Mouse (Mus musculus) embryo, embryonic 11.5 days (tissue): ENCODE data around the gene Gm9999.

Source experiments
- DNase-seq: peaks from one replicate; pipeline ENCODE4 v3.0.0-alpha.2; 2012; ENCODE audit warnings: low read depth, low spot score

The Gm9999 gene

GRCm38 (mm10) chr7:46999983-47000643 lies 16.7 kb downstream of the Gm9999 start:
- no peak for DNase-seq

- no peak for DNase-seq
Measured at GRCm38 (mm10) chr7:47000644-47000983, 17.2 kb downstream of the Gm9999 start.

- DNase-seq = no peak
Measured at GRCm38 (mm10) chr7:47001125-47001899, 17.9 kb downstream of the Gm9999 start.

GRCm38 (mm10) chr7:47001900-47002275 lies 18.5 kb downstream of the Gm9999 start:
- DNase-seq = no peak

GRCm38 (mm10) chr7:47003411-47004115 lies 20.2 kb downstream of the Gm9999 start:
- DNase-seq = no peak

- no peak for DNase-seq
Measured at GRCm38 (mm10) chr7:47007109-47007780, 23.9 kb downstream of the Gm9999 start.

GRCm38 (mm10) chr7:47007818-47008167 lies 24.4 kb downstream of the Gm9999 start:
- DNase-seq = no peak

- DNase-seq = peak; percentile 98
Measured at GRCm38 (mm10) chr7:47008168-47008993, 25.0 kb downstream of the Gm9999 start, which contains the start of gene Spty2d1. Spty2d1 (minus strand) TSS chr7:47008411.

- no peak for DNase-seq
Measured at GRCm38 (mm10) chr7:47013131-47013767, 29.9 kb downstream of the Gm9999 start.

GRCm38 (mm10) chr7:47014564-47015389 lies 31.4 kb downstream of the Gm9999 start:
- DNase-seq = no peak

- DNase-seq = peak; percentile 74
Measured at GRCm38 (mm10) chr7:47015390-47016065, 32.1 kb downstream of the Gm9999 start.

- DNase-seq = no peak
Measured at GRCm38 (mm10) chr7:47016602-47017001, 33.2 kb downstream of the Gm9999 start.

GRCm38 (mm10) chr7:47017146-47017545 lies 33.8 kb downstream of the Gm9999 start:
- DNase-seq = no peak

GRCm38 (mm10) chr7:47019641-47020040 lies 36.3 kb downstream of the Gm9999 start:
- no peak for DNase-seq

- DNase-seq = no peak
Measured at GRCm38 (mm10) chr7:47020956-47021355, 37.6 kb downstream of the Gm9999 start.

GRCm38 (mm10) chr7:47022482-47022881 lies 39.1 kb downstream of the Gm9999 start:
- DNase-seq = no peak

GRCm38 (mm10) chr7:47023530-47023929 lies 40.1 kb downstream of the Gm9999 start:
- peak; percentile 61 for DNase-seq

- DNase-seq = no peak
Measured at GRCm38 (mm10) chr7:47024454-47024853, 41.1 kb downstream of the Gm9999 start.

- no peak for DNase-seq
Measured at GRCm38 (mm10) chr7:47025429-47025828, 42.0 kb downstream of the Gm9999 start.
